Mouse (Mus musculus) lung, adult 2 months (tissue): Measurements from ENCODE around the gene Pla2g4b. TPM values are rescaled to one million over a fixed set of nuclear protein-coding genes. Genes with fewer than 3 reads are reported as not detected.

Experiments used
- DNase-seq: peaks from one replicate; pipeline ENCODE4 v3.0.0; 2022
- H3K4me1 ChIP-seq: fragments of 200-500 bp; 2 replicates; pipeline ENCODE4 v1.6.1; 2011; ENCODE audit warnings: low read length; ENCODE audit not compliant: control insufficient read depth, insufficient read depth
- H3K4me3 ChIP-seq: fragments of 200-500 bp; replicated peaks from 2 replicates; pipeline ENCODE3; 2011; ENCODE audit warnings: low read depth, mild to moderate bottlenecking, control low read depth, low read length; ENCODE audit errors: extremely low read depth
- CTCF ChIP-seq: fragments of 200-500 bp; IDR thresholded peaks from 2 replicates; pipeline ENCODE4 v1.5.1; 2011; ENCODE audit warnings: mild to moderate bottlenecking, low read length, control low read depth; ENCODE audit not compliant: insufficient read depth
- POLR2A ChIP-seq: fragments of 200-500 bp; IDR thresholded peaks from 2 replicates; pipeline ENCODE4 v1.6.1; 2011; ENCODE audit warnings: low read depth, mild to moderate bottlenecking, control low read depth, low read length, borderline replicate concordance; ENCODE audit errors: extremely low read depth
- WGBS: fragments of 180-500 bp; shearing (Covaris S2); methylation state at CpG from one replicate; pipeline ENCODE4 v1.1.7; 2018; 5-methylcytosine and 5-hydroxymethylcytosine counted together
- polyA plus RNA-seq: library from polyadenylated mRNA; depleted of rRNA; stranded (reverse); fragments of >200 nt; gene quantifications from 2 replicates; pipeline ENCODE4 v1.2.3, GENCODE M21; 2012

The Pla2g4b gene
- polyA plus RNA-seq, 1 experiment = 20.6 TPM

- Histone ChIP-seq H3K4me1 (0 out of 2 replicates have a peak, but pooled peaks cover 3% of the 10 kb centered on the region), H3K4me3 (no peak overlapping the region)
- DNase-seq = no peak
- TF ChIP-seq POLR2A = no peak
- TF ChIP-seq CTCF = no peak
- WGBS = 82% methylated on average over 13 of the region's 13 CpGs
Measured at GRCm38 (mm10) chr2:120012924-120013323, 20.3 kb upstream of the Pla2g4b start.

GRCm38 (mm10) chr2:120013831-120014486 is 19.3 kb upstream of the Pla2g4b start:
- no peak for TF ChIP-seq POLR2A
- TF ChIP-seq CTCF = no peak
- H3K4me1 ChIP-seq = no peaks in the 10 kb centered on the region
- no peak for DNase-seq
- no peak overlapping the region for H3K4me3 ChIP-seq
- WGBS = 94% methylated on average over 2 of the region's 2 CpGs

GRCm38 (mm10) chr2:120015882-120016281 is 17.3 kb upstream of the Pla2g4b start:
- TF ChIP-seq CTCF = no peak
- no peak for TF ChIP-seq POLR2A
- DNase-seq = no peak
- H3K4me3 ChIP-seq = no peak overlapping the region
- 93% methylated on average over 4 of the region's 4 CpGs for WGBS
- no peaks in the 10 kb centered on the region for H3K4me1 ChIP-seq

- no peak for TF ChIP-seq CTCF
- TF ChIP-seq POLR2A = no peak
- WGBS = 79% methylated on average over 12 of the region's 12 CpGs
- DNase-seq = no peak
Measured at GRCm38 (mm10) chr2:120017599-120017998, 15.6 kb upstream of the Pla2g4b start.

GRCm38 (mm10) chr2:120024337-120024736 is 8.9 kb upstream of the Pla2g4b start:
- TF ChIP-seq CTCF (no peak), POLR2A (no peak)
- WGBS = 85% methylated on average over 5 of the region's 5 CpGs
- no peak for DNase-seq

More at GRCm38 (mm10) chr2:120017599-120017998, 15.6 kb upstream of the Pla2g4b start:
- Histone ChIP-seq H3K4me1 (no peaks in the 10 kb centered on the region), H3K4me3 (no peak overlapping the region)

GRCm38 (mm10) chr2:120026984-120027949 is 6.0 kb upstream of the Pla2g4b start, which contains the start of the genes Jmjd7 and Gm28042:
TSS of gene Jmjd7 (plus strand) at chr2:120027483.
TSS of gene Gm28042 (plus strand) at chr2:120027493.
- DNase-seq = peak; percentile 93
- Histone ChIP-seq H3K4me1 (peaks cover 8% of the 10 kb centered on the region), H3K4me3 (peak within 1 kb of the TSS; percentile 88)
- no peak for TF ChIP-seq CTCF
- peak; percentile 69 for TF ChIP-seq POLR2A
- 4% methylated on average over 50 of the region's 50 CpGs for WGBS

More at GRCm38 (mm10) chr2:120024337-120024736, 8.9 kb upstream of the Pla2g4b start:
- H3K4me3 ChIP-seq = no peak overlapping the region
- peaks cover 8% of the 10 kb centered on the region for H3K4me1 ChIP-seq

GRCm38 (mm10) chr2:120027950-120028331 is 5.3 kb upstream of the Pla2g4b start:
- Histone ChIP-seq H3K4me1 (peaks cover 8% of the 10 kb centered on the region), H3K4me3 (peak overlapping the region; percentile 88)
- 38% methylated on average over 3 of the region's 3 CpGs for WGBS
- TF ChIP-seq POLR2A (no peak), CTCF (no peak)
- DNase-seq = no peak

- Histone ChIP-seq H3K4me3 (no peak overlapping the region), H3K4me1 (peaks cover 8% of the 10 kb centered on the region)
- TF ChIP-seq POLR2A (no peak), CTCF (no peak)
- no peak for DNase-seq
- WGBS = 77% methylated on average over 8 of the region's 8 CpGs
Measured at GRCm38 (mm10) chr2:120030380-120030779, 2.8 kb upstream of the Pla2g4b start.

- DNase-seq = no peak
- 48% methylated on average over 5 of the region's 5 CpGs for WGBS
- H3K4me1 ChIP-seq = no peaks in the 10 kb centered on the region; the same call in 1 of the 2 replicates
- TF ChIP-seq CTCF (no peak), POLR2A (no peak)
- H3K4me3 ChIP-seq = no peak overlapping the region
Measured at GRCm38 (mm10) chr2:120033726-120034125, 509 bp downstream of the Pla2g4b start.

- no peak for TF ChIP-seq POLR2A
- no peak for TF ChIP-seq CTCF
- DNase-seq = no peak
- Histone ChIP-seq H3K4me1 (no peaks in the 10 kb centered on the region; the same call in 1 of the 2 replicates), H3K4me3 (no peak overlapping the region)
- WGBS = 79% methylated on average over 9 of the region's 9 CpGs
Measured at GRCm38 (mm10) chr2:120037744-120038143, 4.5 kb downstream of the Pla2g4b start.
